Mouse (Mus musculus): ENCODE results near the gene Osbpl3. TPM values are rescaled to one million over a fixed set of nuclear protein-coding genes. Genes with fewer than 3 reads are reported as not detected.

The Osbpl3 gene
- total RNA-seq, 1 experiment from 2014 or later, result 13.9 TPM

- no peak for ATAC-seq (replicated peaks in 1 of 2; ENCODE audit: insufficient read depth in 1 of 2, low FRiP score in 2 of 2, low TSS enrichment in 1 of 2, low read depth in 1 of 2, poor library complexity in 2 of 2, severe bottlenecking in 2 of 2)
Measured at GRCm38 (mm10) chr6:50329380-50329779, 126.6 kb downstream of the Osbpl3 start.

DNA sequence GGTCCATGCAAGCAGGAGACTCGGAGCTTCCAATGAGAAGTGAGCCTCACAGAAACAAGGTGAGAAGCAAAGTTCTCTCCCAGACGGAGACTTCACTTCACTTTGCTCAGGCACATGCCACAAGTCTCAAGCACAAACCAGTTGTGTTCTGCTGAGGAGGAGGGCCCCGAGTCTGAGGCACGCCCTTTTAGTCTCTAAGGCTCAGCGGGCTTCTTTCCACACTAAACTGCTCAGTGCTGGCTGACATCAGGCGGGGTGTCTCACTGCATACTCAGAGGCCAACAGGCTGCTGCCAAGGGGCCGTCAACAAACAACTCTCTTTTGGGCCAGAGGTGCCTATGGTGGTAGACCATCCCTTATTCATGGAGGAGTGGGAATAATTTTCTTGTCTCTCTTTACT, 127.1 kb downstream of the Osbpl3 start:
- no peak for ATAC-seq (replicated peaks in 1 of 2; ENCODE audit: insufficient read depth in 1 of 2, low FRiP score in 2 of 2, low TSS enrichment in 1 of 2, low read depth in 1 of 2, poor library complexity in 2 of 2, severe bottlenecking in 2 of 2)

DNA sequence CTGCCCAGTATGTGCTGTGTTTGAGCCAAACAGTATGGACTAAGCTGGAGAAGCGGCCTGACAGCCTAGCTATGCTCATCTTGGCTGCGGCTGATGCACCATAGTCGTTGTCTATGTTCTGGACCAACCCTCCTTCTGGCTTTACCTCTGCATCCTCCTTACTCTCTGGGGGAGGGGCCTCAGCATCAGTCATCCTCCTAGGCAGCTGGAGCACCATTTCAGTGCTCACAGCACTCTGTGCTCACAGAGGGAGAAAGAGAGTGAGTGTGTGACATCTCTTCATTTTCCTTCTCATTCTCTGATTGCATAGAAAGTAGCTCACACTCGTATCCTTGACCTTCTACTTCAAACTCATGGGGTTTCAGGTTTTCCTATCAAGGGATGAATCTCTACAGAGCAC, 129.8 kb downstream of the Osbpl3 start:
- ATAC-seq (replicated peaks in 1 of 2; ENCODE audit: insufficient read depth in 1 of 2, low FRiP score in 2 of 2, low TSS enrichment in 1 of 2, low read depth in 1 of 2, poor library complexity in 2 of 2, severe bottlenecking in 2 of 2), result no peak

GRCm38 (mm10) chr6:50325485-50325884, 130.5 kb downstream of the Osbpl3 start:
- ATAC-seq (replicated peaks in 1 of 2; ENCODE audit: insufficient read depth in 1 of 2, low FRiP score in 2 of 2, low TSS enrichment in 1 of 2, low read depth in 1 of 2, poor library complexity in 2 of 2, severe bottlenecking in 2 of 2), result no peak

DNA sequence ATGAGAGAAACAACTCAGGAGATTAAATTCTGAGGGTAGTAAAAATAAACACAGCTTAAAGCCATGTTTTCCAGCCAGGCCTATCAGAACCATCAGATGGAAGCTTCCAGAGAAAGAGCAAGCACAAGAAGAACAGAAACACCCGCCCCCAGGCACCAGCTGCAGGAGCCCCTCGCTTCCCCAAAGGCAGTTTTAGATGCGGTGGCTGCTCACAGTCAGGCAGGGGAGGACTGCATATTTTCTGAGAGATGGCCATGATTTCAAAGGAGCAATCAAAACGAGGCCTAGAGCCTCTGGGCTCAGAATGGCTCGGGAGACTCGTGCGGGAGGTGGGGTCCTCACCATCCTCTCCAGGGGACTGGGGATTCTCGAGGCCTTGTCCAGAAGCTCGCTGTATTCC, 133.4 kb downstream of the Osbpl3 start:
- ATAC-seq (replicated peaks in 1 of 2; ENCODE audit: insufficient read depth in 1 of 2, low FRiP score in 2 of 2, low TSS enrichment in 1 of 2, low read depth in 1 of 2, poor library complexity in 2 of 2, severe bottlenecking in 2 of 2), result no peak

GRCm38 (mm10) chr6:50321739-50322138, 134.3 kb downstream of the Osbpl3 start:
- ATAC-seq (replicated peaks in 1 of 2; ENCODE audit: insufficient read depth in 1 of 2, low FRiP score in 2 of 2, low TSS enrichment in 1 of 2, low read depth in 1 of 2, poor library complexity in 2 of 2, severe bottlenecking in 2 of 2), result no peak

- no peak for ATAC-seq (replicated peaks in 1 of 2; ENCODE audit: insufficient read depth in 1 of 2, low FRiP score in 2 of 2, low TSS enrichment in 1 of 2, low read depth in 1 of 2, poor library complexity in 2 of 2, severe bottlenecking in 2 of 2)
Measured at GRCm38 (mm10) chr6:50318590-50319172, 137.3 kb downstream of the Osbpl3 start.

- ATAC-seq (replicated peaks in 1 of 2; ENCODE audit: insufficient read depth in 1 of 2, low FRiP score in 2 of 2, low TSS enrichment in 1 of 2, low read depth in 1 of 2, poor library complexity in 2 of 2, severe bottlenecking in 2 of 2), result no peak
Measured at GRCm38 (mm10) chr6:50318150-50318549, 137.9 kb downstream of the Osbpl3 start.

DNA sequence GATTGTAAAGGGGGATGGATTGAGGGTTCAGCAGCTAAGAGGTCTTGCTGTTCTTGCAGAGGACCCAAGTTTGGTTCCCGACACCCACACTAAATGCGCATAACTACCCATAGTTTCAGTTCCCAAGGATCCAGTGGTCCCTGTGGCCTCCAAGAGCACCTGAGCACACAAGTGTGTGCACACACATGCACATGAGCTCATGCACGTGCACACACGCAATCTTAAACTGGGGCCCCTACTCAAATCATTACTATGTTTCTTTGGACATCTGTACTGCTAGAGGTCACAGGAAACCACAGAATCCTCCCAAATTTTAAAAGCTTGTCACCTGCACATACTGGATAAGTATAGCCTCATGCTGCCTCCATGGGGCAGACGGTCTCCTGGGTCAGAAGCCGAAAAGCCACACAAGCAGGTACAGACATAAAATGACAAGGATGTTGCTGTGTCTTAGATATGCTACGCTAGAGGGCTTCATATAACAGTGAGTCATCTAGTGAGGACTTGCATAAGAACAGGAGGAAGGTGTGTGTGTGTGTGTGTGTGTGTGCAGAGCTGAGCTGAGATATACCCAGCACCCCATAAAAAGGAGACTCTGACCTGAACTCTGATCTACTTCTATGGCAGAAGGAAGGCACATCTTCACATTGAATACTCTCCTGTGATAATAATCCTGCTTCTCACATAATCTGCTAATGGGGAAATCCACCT, 139.1 kb downstream of the Osbpl3 start:
- no peak for ATAC-seq (replicated peaks in 1 of 2; ENCODE audit: insufficient read depth in 1 of 2, low FRiP score in 2 of 2, low TSS enrichment in 1 of 2, low read depth in 1 of 2, poor library complexity in 2 of 2, severe bottlenecking in 2 of 2)

- ATAC-seq (replicated peaks in 1 of 2; ENCODE audit: insufficient read depth in 1 of 2, low FRiP score in 2 of 2, low TSS enrichment in 1 of 2, low read depth in 1 of 2, poor library complexity in 2 of 2, severe bottlenecking in 2 of 2), result no peak
Measured at GRCm38 (mm10) chr6:50314406-50315071, 141.5 kb downstream of the Osbpl3 start.

DNA sequence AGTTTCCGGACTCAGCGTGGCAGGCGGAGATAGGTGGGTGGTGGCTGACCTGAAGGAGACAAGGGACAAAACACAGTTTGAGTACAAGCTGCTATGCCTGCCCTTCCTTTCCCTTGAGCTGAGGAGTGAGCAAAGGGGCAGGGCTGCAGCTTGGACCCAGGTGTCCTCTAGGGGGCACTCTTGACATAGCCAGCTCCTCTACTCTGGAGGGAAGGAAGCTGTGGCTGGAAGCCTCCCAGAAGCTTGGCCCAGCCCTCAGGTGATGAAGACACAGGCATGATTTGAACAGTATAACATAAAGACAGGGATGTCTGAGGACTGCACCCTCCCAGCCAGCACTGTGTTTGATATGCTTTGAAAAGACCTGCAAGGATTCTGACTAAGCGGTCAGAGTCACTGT, 143.4 kb downstream of the Osbpl3 start:
- peak; percentile 93 to 95 for ATAC-seq (replicated peaks in 1 of 2; ENCODE audit: insufficient read depth in 1 of 2, low FRiP score in 2 of 2, low TSS enrichment in 1 of 2, low read depth in 1 of 2, poor library complexity in 2 of 2, severe bottlenecking in 2 of 2)

DNA sequence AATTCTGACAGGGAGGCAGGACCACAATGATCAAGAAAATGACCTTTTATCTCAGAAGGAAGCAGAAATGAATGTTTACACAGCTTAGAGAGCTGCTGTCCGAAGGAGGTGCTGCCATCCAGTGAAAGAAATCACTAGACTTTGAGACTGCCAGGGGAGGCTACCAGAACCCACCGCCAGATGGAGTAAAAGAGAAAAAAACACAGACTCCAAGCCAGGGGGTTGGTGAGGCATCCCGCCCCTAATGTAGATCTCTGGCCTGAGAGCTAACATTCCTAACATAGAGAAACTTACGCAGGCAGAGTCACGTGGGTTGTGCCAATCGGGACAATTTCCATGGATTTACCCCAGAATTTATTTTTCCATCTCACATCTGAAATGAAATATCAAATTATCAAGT, 147.0 kb downstream of the Osbpl3 start:
- no peak for ATAC-seq (replicated peaks in 1 of 2; ENCODE audit: insufficient read depth in 1 of 2, low FRiP score in 2 of 2, low TSS enrichment in 1 of 2, low read depth in 1 of 2, poor library complexity in 2 of 2, severe bottlenecking in 2 of 2)

DNA sequence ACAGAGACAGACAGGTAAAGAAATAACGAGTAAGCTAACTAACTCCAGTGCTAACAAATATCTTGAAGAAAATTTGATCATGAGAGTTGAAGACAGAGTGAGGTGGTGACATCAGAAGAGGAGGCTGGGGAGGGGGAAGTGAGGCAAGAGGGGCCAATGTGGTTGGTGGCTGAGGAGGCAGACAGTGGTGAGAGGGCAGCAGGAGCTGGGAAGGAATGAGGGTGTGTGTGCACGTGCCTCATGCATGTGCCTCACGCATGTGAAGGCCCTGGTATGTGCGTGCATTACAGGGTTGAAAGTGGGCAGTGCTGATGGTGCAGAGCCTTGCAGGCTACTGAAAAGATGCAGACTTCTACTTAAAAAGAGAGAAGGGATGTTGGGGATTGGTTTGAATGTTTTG, 149.4 kb downstream of the Osbpl3 start:
- peak in 1 of 2 experiments; percentile 43; a peak in 2 of 4 replicates for ATAC-seq (replicated peaks in 1 of 2; ENCODE audit: insufficient read depth in 1 of 2, low FRiP score in 2 of 2, low TSS enrichment in 1 of 2, low read depth in 1 of 2, poor library complexity in 2 of 2, severe bottlenecking in 2 of 2)

DNA sequence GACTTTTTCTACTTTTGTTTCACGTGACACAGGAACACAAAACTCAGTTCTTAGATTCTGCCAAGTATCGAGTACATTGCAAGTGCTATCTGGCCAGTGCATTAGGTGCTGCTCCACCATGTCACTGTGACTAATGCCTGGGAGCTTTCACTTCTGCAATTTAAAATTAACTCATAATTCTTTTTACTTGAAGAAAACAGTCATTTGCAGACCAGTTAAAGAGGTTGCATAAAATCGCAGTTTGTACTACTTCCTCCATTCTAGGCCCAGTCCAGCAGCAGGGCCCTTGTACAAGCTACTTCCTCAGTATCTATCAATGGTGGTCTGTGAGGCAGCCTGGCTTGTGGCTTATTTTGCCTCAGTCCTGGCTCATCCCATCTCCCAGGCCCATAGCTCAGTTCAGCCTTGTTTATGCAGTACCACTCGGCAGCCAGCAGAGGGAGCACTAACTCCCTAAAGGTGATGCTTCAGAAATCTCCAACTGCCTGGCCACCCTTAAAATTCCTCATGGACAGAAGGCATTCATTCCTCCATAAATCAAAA, 151.0 kb downstream of the Osbpl3 start:
- ATAC-seq (replicated peaks in 1 of 2; ENCODE audit: insufficient read depth in 1 of 2, low FRiP score in 2 of 2, low TSS enrichment in 1 of 2, low read depth in 1 of 2, poor library complexity in 2 of 2, severe bottlenecking in 2 of 2), result peak; percentile 88 to 90

DNA sequence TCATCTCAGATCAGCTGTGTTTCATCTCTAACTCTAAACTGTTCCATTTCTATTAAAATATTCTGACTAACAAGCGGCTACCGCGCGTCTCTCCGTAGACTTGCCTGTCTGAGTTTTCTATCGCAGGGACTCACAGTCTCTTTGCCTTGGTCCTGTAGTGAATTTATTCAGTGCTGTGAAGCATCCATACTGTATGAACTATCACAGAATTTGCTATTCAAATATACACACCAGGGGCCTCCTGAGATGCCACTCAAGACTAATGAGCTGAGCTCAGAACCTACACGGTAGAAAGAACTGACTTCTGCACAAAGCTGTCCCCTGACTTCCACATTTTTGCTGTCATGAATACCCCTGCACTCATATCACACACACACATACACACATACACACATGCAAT, 154.9 kb downstream of the Osbpl3 start:
- no peak for ATAC-seq (replicated peaks in 1 of 2; ENCODE audit: insufficient read depth in 1 of 2, low FRiP score in 2 of 2, low TSS enrichment in 1 of 2, low read depth in 1 of 2, poor library complexity in 2 of 2, severe bottlenecking in 2 of 2)

- ATAC-seq (replicated peaks in 1 of 2; ENCODE audit: insufficient read depth in 1 of 2, low FRiP score in 2 of 2, low TSS enrichment in 1 of 2, low read depth in 1 of 2, poor library complexity in 2 of 2, severe bottlenecking in 2 of 2), result no peak
Measured at GRCm38 (mm10) chr6:50300622-50301021, 155.4 kb downstream of the Osbpl3 start.

GRCm38 (mm10) chr6:50299071-50299470, 156.9 kb downstream of the Osbpl3 start:
- ATAC-seq (replicated peaks in 1 of 2; ENCODE audit: insufficient read depth in 1 of 2, low FRiP score in 2 of 2, low TSS enrichment in 1 of 2, low read depth in 1 of 2, poor library complexity in 2 of 2, severe bottlenecking in 2 of 2), result no peak

GRCm38 (mm10) chr6:50297671-50298070, 158.3 kb downstream of the Osbpl3 start:
- ATAC-seq (replicated peaks in 1 of 2; ENCODE audit: insufficient read depth in 1 of 2, low FRiP score in 2 of 2, low TSS enrichment in 1 of 2, low read depth in 1 of 2, poor library complexity in 2 of 2, severe bottlenecking in 2 of 2), result no peak

All from hematopoietic stem cell, adult 5-6 weeks (primary cell).